Mouse (Mus musculus): ENCODE results near the gene Cenpe.
"Not testable (repeated sequence)": the region's sequence is repeated elsewhere in the genome, so short reads cannot be mapped to it uniquely, and the experiment has no call there.

Cenpe gene

DNA sequence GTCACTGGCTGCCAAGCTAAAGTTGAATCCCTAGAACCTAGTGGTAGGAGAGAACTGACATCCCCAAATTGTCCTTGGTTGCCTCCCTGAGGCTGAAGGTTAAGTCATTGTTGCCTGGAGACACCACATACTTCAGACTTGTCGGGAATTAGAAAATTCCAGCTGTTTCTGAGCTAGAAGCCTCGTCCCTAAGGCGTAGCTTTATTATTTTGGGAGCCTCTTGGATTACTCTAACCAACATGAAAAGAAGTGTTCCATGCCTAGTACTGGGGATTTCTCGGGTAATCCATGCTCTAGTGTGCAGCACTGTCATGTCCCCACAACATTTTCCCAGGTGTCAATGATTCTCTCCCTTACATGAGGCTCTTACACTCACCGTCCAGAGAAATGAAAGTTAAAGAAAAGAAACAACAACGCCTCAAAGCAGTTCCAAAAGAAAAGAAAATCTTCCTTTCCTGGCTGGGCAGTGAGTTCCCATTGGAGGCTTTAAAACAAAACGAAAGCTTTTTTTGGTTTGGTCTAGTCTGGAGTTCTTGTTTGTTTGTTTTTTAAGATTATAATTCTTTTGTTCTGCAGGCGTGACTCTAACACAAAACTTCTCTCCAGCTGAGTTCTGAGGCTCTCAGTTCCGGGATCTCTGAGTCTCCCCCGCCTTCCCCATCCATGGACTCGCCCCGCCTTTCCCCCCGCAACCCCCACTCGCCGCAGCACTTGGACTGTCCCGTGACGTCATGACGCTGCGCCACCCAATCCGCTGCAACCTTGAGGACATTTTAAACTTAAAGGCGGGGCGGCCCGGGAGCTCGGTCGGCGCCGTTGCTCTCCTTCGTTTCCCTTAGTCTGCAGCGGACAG is at the start of gene Cenpe:
Cenpe (plus strand) TSS at position 733 of the 853 bp plus-strand sequence.
- peak; percentile 77 to 79 for DNase-seq

DNA sequence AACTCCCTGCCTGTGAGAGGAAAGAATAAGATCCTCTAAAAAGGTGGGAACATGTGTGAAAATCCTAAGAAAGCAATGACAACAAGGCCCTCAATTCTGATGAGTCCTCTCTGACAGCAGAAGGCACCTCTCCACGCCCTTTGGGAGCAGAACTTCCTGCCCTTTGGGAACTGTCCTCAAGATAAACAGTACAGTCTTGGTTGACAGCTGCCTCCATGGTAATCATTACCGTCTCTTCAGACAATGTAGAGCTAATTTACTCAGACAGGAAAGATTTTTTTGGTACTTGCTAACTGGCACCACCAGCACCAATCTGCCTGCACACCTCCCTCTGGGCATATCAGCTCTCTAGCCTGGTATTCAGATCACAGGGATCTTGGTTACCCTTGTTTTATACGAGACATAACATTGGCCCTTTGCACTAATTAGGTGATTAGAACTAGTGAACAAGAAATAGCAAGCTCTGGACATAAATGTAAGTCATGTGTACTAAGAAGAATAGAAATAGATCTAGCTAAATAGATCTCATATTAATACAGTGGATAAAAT is 40.4 kb upstream of the Cenpe start:
- no peak for DNase-seq

DNA sequence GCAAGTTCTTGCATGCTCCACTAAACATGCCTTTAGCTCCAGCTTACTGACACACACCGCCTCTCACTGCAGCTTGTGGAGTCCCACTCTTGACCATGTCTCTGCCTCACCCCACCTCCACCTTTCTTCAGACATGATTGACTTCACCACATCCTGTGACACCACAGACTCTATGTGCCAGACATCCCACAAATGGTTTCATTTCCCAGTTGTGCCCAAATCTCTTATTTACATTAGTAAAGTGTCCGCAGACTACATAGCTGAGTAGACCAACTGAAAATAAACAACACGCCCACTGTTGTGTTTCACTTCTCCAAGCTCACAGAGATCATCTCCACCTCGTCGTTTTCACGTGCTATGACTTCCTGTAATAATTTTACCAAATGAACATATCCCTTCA is 20.5 kb upstream of the Cenpe start:
- peak in 1 of 2 experiments; percentile 11 for DNase-seq

DNA sequence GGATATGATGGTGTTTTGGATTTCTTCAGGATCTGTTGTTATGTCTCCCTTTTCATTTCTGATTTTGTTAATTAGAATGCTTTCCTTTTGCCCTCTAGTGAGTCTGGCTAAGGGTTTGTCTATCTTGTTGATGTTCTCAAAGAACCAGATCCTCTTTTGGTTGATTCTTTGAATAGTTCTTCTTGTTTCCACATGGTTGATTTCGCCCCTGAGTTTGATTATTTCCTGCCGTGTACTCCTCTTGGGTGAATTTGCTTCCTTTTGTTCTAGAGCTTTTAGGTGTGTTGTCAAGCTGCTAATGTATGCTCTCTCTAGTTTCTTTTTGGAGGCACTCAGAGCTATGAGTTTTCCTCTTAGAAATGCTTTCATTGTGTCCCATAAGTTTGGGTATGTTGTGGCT is 14.3 kb upstream of the Cenpe start:
- DNase-seq, result not testable (repeated sequence)

DNA sequence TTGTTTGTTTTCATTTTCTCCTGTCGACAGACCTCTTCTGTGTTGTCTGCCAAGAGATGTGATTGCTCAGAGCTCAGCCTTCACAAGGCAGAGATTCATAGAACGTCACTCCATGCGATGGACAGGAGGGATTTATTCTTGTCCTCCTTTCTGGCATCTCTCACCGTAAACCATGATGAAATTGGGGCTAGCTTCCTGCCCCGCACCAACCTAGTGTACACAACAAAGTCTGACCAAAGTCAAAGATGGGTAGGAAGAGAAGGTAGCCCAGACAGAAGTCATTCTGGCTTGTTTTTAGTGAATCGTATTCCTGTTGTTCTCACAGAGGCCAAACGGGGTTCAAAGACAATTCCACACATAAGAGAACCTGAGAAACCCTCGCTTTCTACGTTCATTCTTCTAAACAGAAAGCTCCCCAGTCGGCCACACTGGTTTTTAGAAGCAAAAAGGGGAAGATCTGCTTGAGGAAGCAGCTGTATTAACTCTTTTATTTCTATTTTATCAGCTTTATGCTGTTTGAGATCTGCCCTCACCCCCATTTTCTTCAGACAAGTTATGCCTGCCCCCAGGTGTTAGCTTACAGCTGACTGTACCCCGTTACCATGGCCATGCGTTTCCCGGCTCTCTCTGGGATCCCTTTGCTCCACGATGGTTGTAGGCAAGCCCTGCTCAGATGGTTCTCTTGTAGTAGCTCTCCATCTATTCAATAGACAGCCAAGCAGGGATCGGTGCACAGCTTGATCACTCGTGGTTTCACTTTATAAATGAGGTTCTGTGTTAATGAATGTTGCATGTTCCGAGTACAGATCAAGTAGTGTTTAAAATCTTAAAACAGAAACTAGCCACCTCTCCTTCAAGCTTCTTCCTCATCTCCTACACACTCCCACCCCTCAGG is 11.7 kb upstream of the Cenpe start:
- no peak for DNase-seq

DNA sequence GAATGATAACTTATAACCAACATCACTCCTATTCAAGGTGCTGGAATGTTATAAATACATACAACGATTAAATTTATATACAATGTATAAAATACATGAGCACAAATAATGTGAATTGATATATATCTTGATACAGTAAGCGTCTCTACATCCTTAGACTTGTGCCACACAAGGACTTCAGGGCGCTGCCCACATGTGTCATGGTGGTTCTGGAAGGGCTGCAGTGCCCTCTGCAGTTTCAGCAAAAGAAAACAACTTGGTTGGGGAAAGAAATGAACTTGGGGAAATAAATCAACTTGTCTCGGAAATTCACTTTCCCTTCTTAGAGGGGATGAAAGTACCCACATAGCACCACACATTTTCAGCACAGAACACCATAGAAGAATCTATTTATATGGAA is 5.7 kb upstream of the Cenpe start:
- no peak for DNase-seq

DNA sequence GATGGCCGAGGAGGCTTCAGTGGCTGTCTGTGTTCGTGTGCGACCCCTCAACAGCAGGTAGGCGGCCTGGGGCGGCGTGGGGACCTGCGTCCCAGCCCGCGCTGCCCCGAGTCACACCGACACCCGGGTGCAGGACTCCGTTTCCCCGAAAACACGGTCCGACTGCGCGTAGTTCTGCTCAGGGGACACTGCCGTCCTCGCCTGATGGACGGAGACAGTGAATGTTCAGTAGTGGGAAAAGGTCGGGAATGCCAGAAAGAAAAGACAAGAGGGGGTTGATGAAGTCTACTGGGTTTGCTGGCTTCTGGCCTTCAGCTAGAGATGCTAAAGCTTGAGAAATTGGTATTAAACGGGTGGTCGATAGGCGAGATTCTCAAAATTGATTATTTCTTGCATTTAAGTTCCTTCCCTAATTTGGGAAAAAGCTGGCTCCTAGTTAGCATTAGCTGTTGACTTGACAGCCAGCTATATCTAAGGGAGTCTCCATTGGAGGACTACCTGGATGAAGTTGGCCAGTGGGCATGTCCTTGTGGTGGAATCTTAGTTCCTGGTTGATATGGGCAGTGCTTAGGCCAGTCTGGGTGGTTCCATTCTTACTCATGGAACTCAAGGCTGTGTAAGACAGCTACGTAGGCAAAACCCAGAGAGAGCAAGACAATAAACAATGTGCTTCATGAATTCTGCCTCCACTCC is 467 bp downstream of the Cenpe start:
- no peak for DNase-seq

DNA sequence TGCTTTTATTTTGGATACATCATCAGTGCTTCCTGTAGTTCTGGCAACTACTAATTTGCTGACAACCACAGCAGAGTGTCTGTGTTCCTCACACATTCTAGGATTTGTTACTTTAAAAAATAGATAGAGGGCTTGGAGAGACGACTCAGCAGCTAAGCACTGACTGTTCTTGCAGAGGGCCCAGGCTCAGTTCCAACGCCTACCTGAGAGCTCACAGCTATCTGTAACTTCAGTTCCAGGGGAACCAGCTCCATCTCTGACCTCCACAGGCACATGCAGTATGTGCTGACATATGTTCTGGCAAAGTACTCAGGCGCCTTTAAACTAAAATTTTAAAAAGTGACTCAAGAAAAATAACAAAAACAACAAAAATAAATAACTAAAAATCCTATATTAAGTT is 19.7 kb downstream of the Cenpe start:
- DNase-seq, result no peak

DNA sequence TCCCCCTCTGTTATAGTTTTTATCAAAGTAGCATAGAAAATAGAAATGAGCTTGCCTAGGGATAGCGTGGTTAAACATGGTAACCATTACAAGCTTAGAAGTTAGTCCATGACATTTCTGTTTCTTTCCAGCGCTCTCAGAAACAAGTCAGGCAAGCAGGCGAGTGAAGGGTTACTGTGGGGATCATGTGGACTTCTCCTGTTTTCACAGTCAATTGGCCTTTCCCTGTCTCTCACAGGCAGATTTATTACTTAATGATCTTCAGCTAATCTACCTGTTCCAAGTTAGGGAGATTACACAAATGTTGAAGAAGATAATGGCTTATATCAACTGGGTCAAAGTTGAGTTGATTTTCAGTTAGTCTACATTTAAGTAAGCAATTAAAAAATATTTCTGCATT is 20.1 kb downstream of the Cenpe start:
- DNase-seq, result no peak

DNA sequence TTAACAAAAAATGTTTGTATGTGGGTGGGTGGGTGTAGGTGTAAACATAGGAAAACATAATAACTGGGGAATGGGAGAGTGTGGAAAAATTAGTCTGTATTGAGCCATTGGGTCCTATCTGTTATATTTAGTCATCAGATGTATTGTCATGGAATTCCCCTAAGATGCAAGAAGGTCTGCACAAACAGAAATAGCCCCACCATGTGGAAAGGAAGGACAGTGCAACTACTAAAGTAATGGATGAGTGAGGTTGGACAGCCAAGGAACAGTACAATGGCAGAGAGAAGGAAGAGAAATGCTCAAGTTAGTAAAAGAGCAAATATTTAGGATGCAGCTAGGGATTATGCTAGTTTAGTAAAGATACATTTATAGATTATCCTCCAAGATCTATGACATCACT is 33.4 kb downstream of the Cenpe start:
- no peak for DNase-seq

DNA sequence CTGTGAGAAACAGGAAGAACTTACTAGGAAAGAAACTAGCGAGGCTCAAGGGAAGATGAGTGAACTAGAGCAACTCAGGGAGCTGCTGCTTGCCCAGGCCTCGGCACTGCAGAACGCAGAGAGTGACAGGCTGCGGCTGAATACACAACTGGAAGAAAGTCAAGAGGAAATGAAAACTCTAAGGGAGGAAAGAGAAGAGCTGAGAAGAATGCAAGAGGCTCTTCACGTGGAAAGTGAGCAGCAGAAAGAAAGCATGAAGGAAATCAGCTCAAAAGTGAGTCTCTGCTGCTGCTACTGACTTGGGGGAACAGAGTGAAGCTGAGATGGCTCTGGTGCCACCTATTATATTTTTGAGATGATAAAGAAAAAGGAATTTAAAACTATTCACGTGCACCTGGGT is 34.5 kb downstream of the Cenpe start:
- no peak for DNase-seq

DNA sequence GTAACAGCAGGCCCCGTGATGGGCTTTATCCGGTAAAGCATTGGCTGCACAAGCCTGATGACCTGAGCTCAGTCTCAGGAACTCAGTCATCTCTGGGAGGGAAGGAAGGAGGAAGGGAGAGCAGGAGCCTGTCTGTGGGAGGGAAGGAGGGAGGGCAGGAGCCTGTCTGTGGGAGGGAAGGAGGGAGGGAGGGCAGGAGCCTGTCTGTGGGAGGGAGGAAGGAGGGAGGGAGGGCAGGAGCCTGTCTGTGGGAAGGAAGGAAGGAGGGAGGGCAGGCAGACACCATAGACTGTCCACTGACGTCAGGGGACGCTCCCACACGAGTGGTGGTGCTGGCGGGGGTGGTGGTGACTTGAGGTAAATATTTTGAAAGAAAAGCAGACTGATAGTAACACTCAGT is 36.8 kb downstream of the Cenpe start:
- DNase-seq, result no peak

DNA sequence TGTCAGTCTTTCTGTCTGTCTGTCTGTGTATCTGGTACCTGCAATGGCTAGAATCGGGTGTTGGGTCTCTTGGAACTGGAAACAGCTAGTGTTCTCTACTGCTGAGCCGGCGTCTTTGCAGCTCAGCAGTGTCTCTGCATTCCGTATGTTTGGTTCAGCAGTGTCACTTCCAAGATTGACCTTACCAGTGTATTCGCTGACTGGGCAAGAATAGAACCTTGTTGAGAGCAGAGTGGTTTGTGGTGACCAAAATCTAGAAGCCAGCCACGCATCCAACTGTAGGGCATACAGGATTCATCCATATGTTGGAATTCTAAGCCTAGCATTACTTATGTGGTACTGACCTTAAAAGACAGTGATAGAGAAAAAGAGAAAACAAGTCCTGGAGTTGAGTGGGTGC is 39.5 kb downstream of the Cenpe start:
- no peak for DNase-seq

DNA sequence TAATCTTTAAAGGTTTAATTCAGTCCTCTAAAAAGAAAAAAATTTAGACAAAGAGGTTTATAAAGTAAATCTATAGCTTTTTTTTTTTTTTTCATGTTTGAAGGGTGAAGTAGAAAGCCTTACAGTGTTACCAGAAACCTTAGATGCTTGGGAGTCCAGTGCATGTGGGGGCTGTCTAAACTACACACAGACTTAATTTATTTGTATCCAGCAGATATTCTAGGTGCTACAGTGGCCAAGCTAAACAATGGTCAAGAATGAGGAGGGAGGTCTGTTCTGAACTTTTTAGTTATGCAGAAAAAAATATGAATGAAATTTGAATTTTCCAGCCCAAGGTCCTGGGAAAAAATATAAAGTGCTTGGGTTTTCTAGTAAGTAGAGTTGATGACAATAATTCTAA is 42.4 kb downstream of the Cenpe start:
- DNase-seq, result no peak

DNA sequence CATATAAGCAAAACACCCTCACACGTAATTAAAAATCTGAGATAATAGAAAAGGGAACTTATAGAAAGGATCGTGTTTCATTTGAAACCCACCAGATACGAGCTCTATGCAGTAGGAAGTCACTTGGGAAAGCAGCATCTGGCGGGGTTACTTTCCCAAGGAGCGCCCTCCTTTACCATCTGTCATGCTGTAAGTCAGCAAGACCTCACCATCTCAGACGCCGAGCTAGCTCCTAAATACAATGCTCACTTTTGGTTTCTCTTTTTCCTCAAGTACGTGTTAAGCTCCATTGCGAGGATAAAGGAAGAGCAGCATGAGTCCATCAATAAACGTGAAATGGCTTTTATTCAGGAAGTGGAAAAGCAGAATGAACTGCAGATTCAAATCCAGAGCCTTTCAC is 46.6 kb downstream of the Cenpe start:
- DNase-seq, result no peak

DNA sequence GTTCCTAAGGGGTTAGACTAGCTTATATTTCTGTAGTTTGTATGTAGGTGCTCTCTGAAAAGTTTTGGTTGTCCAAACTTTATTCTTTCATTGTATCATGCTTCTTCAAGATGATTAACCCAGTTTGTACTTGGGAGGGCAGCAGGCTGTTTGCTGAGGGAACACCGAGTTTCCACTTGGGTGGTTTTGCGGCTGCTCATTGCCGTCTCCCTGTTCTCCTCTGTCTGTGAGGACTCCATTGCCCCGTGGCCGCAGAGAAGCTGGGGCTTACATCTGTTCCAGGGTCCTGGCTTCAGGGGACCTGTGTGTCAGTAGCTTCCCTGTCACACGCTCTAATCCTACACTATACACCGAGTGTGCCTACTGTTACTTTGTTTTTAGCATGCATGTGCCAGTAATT is 47.9 kb downstream of the Cenpe start:
- no peak for DNase-seq

DNA sequence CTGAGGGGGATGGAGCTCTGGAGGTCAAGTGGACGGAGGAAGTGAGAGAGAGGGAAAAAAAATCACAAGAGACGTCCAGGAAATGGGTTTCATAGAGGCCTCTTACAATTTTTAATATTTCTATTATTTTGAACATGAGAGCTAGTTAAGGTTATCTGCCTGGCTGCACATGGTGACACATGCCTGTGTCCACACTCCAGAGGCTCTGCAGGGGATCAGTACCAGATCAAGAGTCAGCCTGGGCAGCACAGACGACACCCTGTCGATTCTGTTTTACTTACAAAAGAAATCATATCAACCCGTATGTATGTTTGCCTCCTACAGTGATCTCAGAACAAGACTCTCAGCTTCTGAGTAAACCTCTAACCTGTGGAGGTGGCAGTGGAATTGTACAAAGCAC is 56.3 kb downstream of the Cenpe start:
- no peak for DNase-seq

DNA sequence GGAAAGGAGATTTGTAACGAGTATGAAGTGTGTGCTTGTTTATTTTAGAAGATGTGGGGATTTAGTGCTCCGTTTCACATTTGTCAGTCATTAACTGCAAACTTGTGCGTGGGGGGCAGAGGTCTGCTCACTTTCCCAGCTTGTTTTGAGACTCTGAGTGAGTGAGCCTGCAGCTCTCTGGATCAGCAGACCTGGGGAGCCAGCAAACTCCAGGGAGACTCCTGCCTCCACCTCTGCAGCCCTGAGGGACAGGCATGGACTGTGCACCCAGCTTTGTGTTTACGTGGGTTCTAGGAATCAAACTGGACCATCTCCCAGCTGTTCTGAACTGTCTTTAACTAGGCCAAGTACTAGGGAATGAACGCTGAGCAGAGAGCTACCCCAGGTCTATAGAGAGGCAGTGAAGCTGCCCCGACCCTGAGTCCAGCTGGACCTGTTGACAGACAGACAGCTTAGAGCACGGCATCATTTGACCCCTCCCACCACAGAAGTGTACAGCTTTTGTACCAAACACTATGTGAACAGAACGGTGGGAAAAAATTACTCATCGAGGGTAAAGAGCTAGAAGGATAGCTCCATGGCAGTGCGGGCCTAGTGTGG is 57.2 kb downstream of the Cenpe start:
- DNase-seq, result no peak

DNA sequence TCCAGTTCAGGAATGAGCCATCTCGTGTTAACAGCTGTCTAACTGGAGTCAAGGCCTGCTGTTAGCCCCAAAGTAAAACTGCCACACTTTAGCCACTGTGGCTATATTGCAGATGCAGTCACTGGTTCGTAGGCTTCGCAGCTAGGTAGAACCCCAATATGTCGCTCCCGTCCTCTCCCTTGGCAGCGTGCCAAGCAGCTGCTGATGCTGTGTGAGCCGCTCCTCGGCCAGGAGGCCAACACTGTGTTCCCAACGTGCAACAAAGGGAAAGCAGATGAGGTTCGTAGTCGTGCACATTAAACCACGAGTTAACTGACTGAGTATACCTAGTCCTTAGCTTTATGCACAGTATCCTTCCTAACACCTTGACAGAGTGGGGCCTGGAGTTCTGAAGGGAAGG is 60.3 kb downstream of the Cenpe start:
- DNase-seq, result no peak

DNA sequence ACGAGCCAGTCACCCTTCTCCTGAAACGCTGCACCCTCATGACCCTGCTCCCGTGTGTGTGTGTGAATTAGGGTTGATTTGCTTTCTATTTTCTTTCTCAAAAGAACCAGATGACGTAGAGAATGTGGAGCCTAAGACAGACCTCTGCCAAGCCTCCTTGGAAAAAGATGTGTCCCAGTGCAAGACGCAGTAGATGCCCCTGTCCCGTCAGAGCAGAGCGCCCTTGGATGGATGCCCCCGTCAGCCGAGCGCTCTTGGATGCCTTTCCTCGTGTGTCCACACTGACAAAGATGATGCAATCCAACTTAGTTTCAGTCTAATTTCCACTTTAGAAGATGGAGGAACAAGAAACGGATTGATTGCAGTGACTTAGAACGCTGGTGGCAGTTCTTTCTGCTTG is 60.7 kb downstream of the Cenpe start:
- no peak for DNase-seq

DNA sequence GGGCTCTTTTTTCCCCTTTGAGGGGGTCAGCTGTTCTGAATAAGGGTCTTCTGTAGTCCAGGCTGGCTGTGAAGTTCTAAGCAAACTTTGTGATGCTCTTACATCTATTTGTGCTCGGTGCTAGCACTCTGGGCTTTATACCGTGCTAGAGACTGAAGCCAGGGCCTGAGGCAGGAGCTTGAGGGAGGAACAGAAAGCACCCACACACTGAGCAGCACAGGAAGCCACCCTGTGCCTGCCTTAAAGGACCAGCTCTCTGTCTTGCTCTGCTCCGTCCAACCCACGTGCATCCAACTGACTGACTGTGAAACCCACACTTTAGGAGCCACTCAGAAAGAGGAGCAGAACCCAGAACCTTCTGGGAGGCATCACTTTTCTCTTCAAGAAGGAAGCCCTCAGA is 67.8 kb downstream of the Cenpe start:
- no peak for DNase-seq

DNA sequence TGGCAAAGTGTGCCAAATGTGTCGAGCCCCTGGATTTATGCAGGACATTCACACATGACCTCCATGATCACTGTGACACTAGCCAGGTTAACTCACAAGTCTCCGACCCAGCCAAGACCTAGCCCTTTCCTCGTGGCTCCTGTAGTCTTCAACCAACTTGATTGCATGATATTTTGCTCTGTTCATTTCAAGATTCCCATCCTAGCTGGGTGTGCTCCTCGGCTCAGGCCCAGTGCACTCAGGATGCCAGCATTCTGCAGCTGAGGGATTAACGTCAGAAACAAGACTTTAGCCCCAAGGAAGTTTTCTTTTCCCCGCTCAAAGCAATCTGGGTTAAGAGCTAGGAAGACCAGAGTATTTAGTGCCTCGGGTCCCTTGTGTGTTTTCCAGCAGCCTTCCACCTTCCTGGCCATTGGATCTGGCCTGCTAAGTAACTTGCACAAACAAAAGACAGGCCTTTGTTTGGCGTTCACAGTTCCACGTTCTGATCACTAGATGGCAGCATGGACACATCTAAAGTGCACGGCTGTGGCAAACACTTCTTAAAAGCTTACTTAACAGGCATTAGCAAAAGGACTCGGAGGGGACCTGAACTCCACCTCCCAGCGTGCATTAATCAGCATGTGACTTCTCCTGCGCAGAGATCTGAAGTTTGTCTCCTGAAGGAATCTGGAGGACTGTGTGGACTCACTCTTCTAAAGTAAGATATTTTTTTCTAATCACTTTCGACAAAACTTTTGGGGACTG is 68.5 kb downstream of the Cenpe start, which contains the start of gene Bdh2:
Bdh2 (plus strand) TSS at position 553 of the 747 bp plus-strand sequence.
- peak; percentile 52 to 57 for DNase-seq
